Comparison of ENCODE assay signal across 8 mouse cellular contexts in genomic region chr14:55113975-55114645, GRCm38 (mm10). TPM values are rescaled to one million over a fixed set of nuclear protein-coding genes. Genes with fewer than 3 reads are reported as not detected.
DNase-seq lines count a peak whose midpoint lies in the region; ATAC-seq and TF ChIP-seq lines count a peak whose summit lies in the region.

No protein-coding gene starts in this region.

- H3K27me3 ChIP-seq in kidney, embryonic 15.5 days: peaks cover 89% of the 10 kb centered on the region
- no peaks in the 10 kb centered on the region for H3K27me3 ChIP-seq in hindbrain, postnatal 0 days (ENCODE audit: insufficient read depth, low read length)
- peaks cover 6% of the 10 kb centered on the region; the same call in 1 of the 2 replicates for H3K27me3 ChIP-seq in stomach, postnatal 0 days (ENCODE audit: control insufficient read depth, insufficient read depth, low read length)

- H3K9me3 ChIP-seq in kidney, embryonic 15.5 days (replicated peaks): no peaks in the 10 kb centered on the region
- H3K9me3 ChIP-seq in ES-E14 (ENCODE audit: control insufficient read depth, insufficient read depth, low read depth, low read length): no peaks in the 10 kb centered on the region
- no peaks in the 10 kb centered on the region for H3K9me3 ChIP-seq in hindbrain, postnatal 0 days (ENCODE audit: low read length)
- no peaks in the 10 kb centered on the region for H3K9me3 ChIP-seq in stomach, postnatal 0 days (ENCODE audit: control insufficient read depth, low read length)

- peak overlapping the region; percentile 100 for H3K4me2 ChIP-seq in kidney, embryonic 15.5 days
- H3K4me2 ChIP-seq in hindbrain, postnatal 0 days (ENCODE audit: low read depth, low read length): peak overlapping the region; percentile 82
- peak overlapping the region; percentile 100 for H3K4me2 ChIP-seq in stomach, postnatal 0 days (replicated peaks; ENCODE audit: low read depth)

- no peak for TF ChIP-seq EP300 in stomach, postnatal 0 days (optimal IDR thresholded peaks at IDR 0.05)

- peak overlapping the region; percentile 47; the same call in 1 of the 2 replicates for H3K9ac ChIP-seq in kidney, embryonic 15.5 days
- peak overlapping the region; percentile 47; the same call in 1 of the 2 replicates for H3K9ac ChIP-seq in ES-E14 (ENCODE audit: insufficient read depth, low read depth, low read length, poor library complexity, severe bottlenecking)
- H3K9ac ChIP-seq in hindbrain, postnatal 0 days (replicated peaks; ENCODE audit: low read length): peak overlapping the region; percentile 88
- H3K9ac ChIP-seq in stomach, postnatal 0 days (ENCODE audit: low read length): no peak overlapping the region

- DNase-seq in kidney, postnatal 14 days: no peak
- DNase-seq in ES-E14 (ENCODE audit: low read depth, low spot score): no peak
- DNase-seq in cerebellum, postnatal 36 days: peak; percentile 63 to 71
- no peak for DNase-seq in hindbrain, postnatal 0 days (ENCODE audit: low spot score)
- DNase-seq in stomach, postnatal 0 days (ENCODE audit: low spot score): peak; percentile 53
- DNase-seq in ovary, postnatal 36 days (ENCODE audit: low spot score): no peak

- 0 out of 2 replicates have a peak, but pooled peaks have one; percentile 3 for ATAC-seq in kidney, embryonic 15.5 days (replicated peaks; ENCODE audit: low FRiP score)
- no peak; the same call in 1 of the 2 replicates for ATAC-seq in hindbrain, postnatal 0 days
- ATAC-seq in megakaryocyte progenitor cell, adult 5-6 weeks (replicated peaks; ENCODE audit: poor library complexity): 0 out of 2 replicates have a peak, but pooled peaks have one; percentile 38
- no peak for ATAC-seq in stomach, postnatal 0 days (ENCODE audit: low FRiP score, low TSS enrichment)

- 7% methylated on average over 26 of the region's 26 CpGs for WGBS in kidney, embryonic 15.5 days
- WGBS in hindbrain, postnatal 0 days: 9% methylated on average over 26 of the region's 26 CpGs
- WGBS in stomach, postnatal 0 days: 8% methylated on average over 26 of the region's 26 CpGs

- TF ChIP-seq CTCF in hindbrain, postnatal 0 days (IDR thresholded peaks at IDR 0.05; ENCODE audit: low read depth): peak; percentile 63
- TF ChIP-seq CTCF in stomach, postnatal 0 days (IDR thresholded peaks at IDR 0.05; ENCODE audit: low read depth): peak; percentile 68

- in situ Hi-C loops in ES-E14 (cut with MboI; ENCODE audit: low sequenced_read_pairs in 2 of 2, unreplicated experiment in 2 of 2): no loop called here

- H3K4me3 ChIP-seq in kidney, embryonic 15.5 days (replicated peaks): peak overlapping the region; percentile 63
- H3K4me3 ChIP-seq in ES-E14 (ENCODE audit: insufficient read depth in 1 of 2, low read depth in 1 of 2, low read length in 2 of 2, poor library complexity in 1 of 2, severe bottlenecking in 1 of 2): peak overlapping the region; percentile 66 to 89
- H3K4me3 ChIP-seq in hindbrain, postnatal 0 days (ENCODE audit: low read length): peak overlapping the region; percentile 80
- H3K4me3 ChIP-seq in stomach, postnatal 0 days (ENCODE audit: low read depth, low read length): peak overlapping the region; percentile 57

- no peak overlapping the region for H3K27ac ChIP-seq in kidney, embryonic 15.5 days
- no peak overlapping the region for H3K27ac ChIP-seq in ES-E14 (ENCODE audit: insufficient read depth, low read depth, low read length, poor library complexity, severe bottlenecking)
- peak overlapping the region; percentile 94 for H3K27ac ChIP-seq in hindbrain, postnatal 0 days
- H3K27ac ChIP-seq in stomach, postnatal 0 days (replicated peaks): no peak overlapping the region

- H3K4me1 ChIP-seq in kidney, embryonic 15.5 days: peaks cover 39% of the 10 kb centered on the region
- peaks cover 5 to 13% of the 10 kb centered on the region in 2 experiments; a peak in 3 of 4 replicates for H3K4me1 ChIP-seq in ES-E14 (ENCODE audit: control insufficient read depth in 2 of 2, insufficient read depth in 2 of 2, low read length in 2 of 2, poor library complexity in 1 of 2)
- H3K4me1 ChIP-seq in hindbrain, postnatal 0 days (ENCODE audit: insufficient read depth, low read length): peaks cover 29% of the 10 kb centered on the region; the same call in 1 of the 2 replicates
- H3K4me1 ChIP-seq in stomach, postnatal 0 days (replicated peaks; ENCODE audit: control insufficient read depth, insufficient read depth): peaks cover 6% of the 10 kb centered on the region; the same call in 1 of the 2 replicates

- H3K36me3 ChIP-seq in kidney, embryonic 15.5 days: no peaks in the 10 kb centered on the region
- no peaks in the 10 kb centered on the region for H3K36me3 ChIP-seq in ES-E14 (ENCODE audit: control insufficient read depth, insufficient read depth, low read length, poor library complexity, severe bottlenecking)
- H3K36me3 ChIP-seq in hindbrain, postnatal 0 days (ENCODE audit: insufficient read depth, low read length): no peaks in the 10 kb centered on the region
- no peaks in the 10 kb centered on the region for H3K36me3 ChIP-seq in stomach, postnatal 0 days (ENCODE audit: control insufficient read depth, insufficient read depth, low read length)

TF ChIP-seq in ES-E14, 5 proteins besides CTCF, POLR2A, EP300 and RAD21:
- no peak for TF ChIP-seq ZNF384 (IDR thresholded peaks at IDR 0.05; ENCODE audit: low read depth, low read length)
- no peak for TF ChIP-seq ZC3H11A (IDR thresholded peaks at IDR 0.05; ENCODE audit: borderline replicate concordance, low read depth, low read length)
- TF ChIP-seq MAFK (IDR thresholded peaks at IDR 0.05; ENCODE audit: insufficient read depth, low read depth, low read length): no peak
- no peak for TF ChIP-seq CHD2 (IDR thresholded peaks at IDR 0.05; ENCODE audit: low read depth, low read length)
- no peak for TF ChIP-seq HCFC1 (IDR thresholded peaks at IDR 0.05; ENCODE audit: borderline replicate concordance, insufficient read depth, low read length)

RNA-seq across cellular contexts. Expression of gene Jph4, which starts 2.6 kb away (rescaled TPM):
- polyA plus RNA-seq in kidney, embryonic 15.5 days (2015; fragmentation: Nextera tagmentation; extraction: Ambion mirVana): 0.59 and 1.2 TPM in 2 replicates
- total RNA-seq in ES-E14 (2012; rRNA removed): 1.7 and 3.8 TPM in 2 replicates
- total RNA-seq in hindbrain, postnatal 0 days (2014; rRNA removed): 124 and 126 TPM in 2 replicates
- 28.3 and 29.4 TPM in 2 replicates for polyA plus RNA-seq in hindbrain, postnatal 0 days (2015; fragmentation: Nextera tagmentation; extraction: Ambion mirVana)
- total RNA-seq in megakaryocyte progenitor cell, adult 5-6 weeks (2015): not detected in 2 replicates
- total RNA-seq in megakaryocyte progenitor cell, adult 5-6 weeks (2017): not detected in 2 replicates
- polyA plus RNA-seq in stomach, postnatal 0 days (2015; fragmentation: Nextera tagmentation; extraction: Ambion mirVana): 0.82 and 1.0 TPM in 2 replicates

RNA-seq across cellular contexts. Expression of gene Ap1g2, which starts 7.7 kb away (rescaled TPM):
- 15.9 and 18.9 TPM in 2 replicates for polyA plus RNA-seq in kidney, embryonic 15.5 days (2015; fragmentation: Nextera tagmentation; extraction: Ambion mirVana)
- total RNA-seq in ES-E14 (2012; rRNA removed): 5.9 and 14.1 TPM in 2 replicates
- 5.7 and 6.5 TPM in 2 replicates for total RNA-seq in hindbrain, postnatal 0 days (2014; rRNA removed)
- 5.9 and 6.1 TPM in 2 replicates for polyA plus RNA-seq in hindbrain, postnatal 0 days (2015; fragmentation: Nextera tagmentation; extraction: Ambion mirVana)
- total RNA-seq in megakaryocyte progenitor cell, adult 5-6 weeks (2015): 31.3 and 52.7 TPM in 2 replicates
- 17.4 and 18.3 TPM in 2 replicates for total RNA-seq in megakaryocyte progenitor cell, adult 5-6 weeks (2017)
- 26.4 and 31.0 TPM in 2 replicates for polyA plus RNA-seq in stomach, postnatal 0 days (2015; fragmentation: Nextera tagmentation; extraction: Ambion mirVana)

RNA-seq across cellular contexts. Expression of gene Thtpa, which starts 19.5 kb away (rescaled TPM):
- 21.0 and 21.5 TPM in 2 replicates for polyA plus RNA-seq in kidney, embryonic 15.5 days (2015; fragmentation: Nextera tagmentation; extraction: Ambion mirVana)
- total RNA-seq in ES-E14 (2012; rRNA removed): 7.9 and 11.9 TPM in 2 replicates
- 37.7 and 44.1 TPM in 2 replicates for total RNA-seq in hindbrain, postnatal 0 days (2014; rRNA removed)
- 31.8 and 32.8 TPM in 2 replicates for polyA plus RNA-seq in hindbrain, postnatal 0 days (2015; fragmentation: Nextera tagmentation; extraction: Ambion mirVana)
- 7.3 and 7.7 TPM in 2 replicates for total RNA-seq in megakaryocyte progenitor cell, adult 5-6 weeks (2015)
- 10.9 and 11.5 TPM in 2 replicates for total RNA-seq in megakaryocyte progenitor cell, adult 5-6 weeks (2017)
- 11.5 and 11.8 TPM in 2 replicates for polyA plus RNA-seq in stomach, postnatal 0 days (2015; fragmentation: Nextera tagmentation; extraction: Ambion mirVana)

RNA-seq across cellular contexts. Expression of gene Zfhx2, which starts 22.0 kb away (rescaled TPM):
- 6.0 and 6.5 TPM in 2 replicates for polyA plus RNA-seq in kidney, embryonic 15.5 days (2015; fragmentation: Nextera tagmentation; extraction: Ambion mirVana)
- 9.4 and 12.4 TPM in 2 replicates for total RNA-seq in ES-E14 (2012; rRNA removed)
- total RNA-seq in hindbrain, postnatal 0 days (2014; rRNA removed): 10.7 and 10.9 TPM in 2 replicates
- 8.1 and 8.4 TPM in 2 replicates for polyA plus RNA-seq in hindbrain, postnatal 0 days (2015; fragmentation: Nextera tagmentation; extraction: Ambion mirVana)
- 2.5 and 3.1 TPM in 2 replicates for total RNA-seq in megakaryocyte progenitor cell, adult 5-6 weeks (2015)
- 0.75 and 1.1 TPM in 2 replicates for total RNA-seq in megakaryocyte progenitor cell, adult 5-6 weeks (2017)
- 1.0 and 1.3 TPM in 2 replicates for polyA plus RNA-seq in stomach, postnatal 0 days (2015; fragmentation: Nextera tagmentation; extraction: Ambion mirVana)

Comparison
In these comparisons a context has a peak if more than half of its experiments do, and no peak if none do; other contexts are left out.
1. ATAC-seq: peak in kidney, embryonic 15.5 days (single experiment) and megakaryocyte progenitor cell, adult 5-6 weeks (single experiment); none in hindbrain, postnatal 0 days (single experiment) and stomach, postnatal 0 days (single experiment).
2. DNase-seq: peak in cerebellum, postnatal 36 days (2 of 2) and stomach, postnatal 0 days (single experiment); none in kidney, postnatal 14 days (single experiment), ES-E14 (single experiment), hindbrain, postnatal 0 days (single experiment) and ovary, postnatal 36 days (single experiment).
3. RNA of gene Jph4, which starts 2.6 kb away (total RNA-seq): 124 to 126 TPM in hindbrain, postnatal 0 days; 1.7 to 3.8 TPM in ES-E14 and not detected in megakaryocyte progenitor cell, adult 5-6 weeks; every median in the first group is over 10 times any median in the second.
4. Peak in every context shown above with its lines, with median percentiles within 50 percentile points of each other: H3K4me2 ChIP-seq and H3K4me3 ChIP-seq.